ENCODE assay signal across 9 mouse cellular contexts in the genomic region with DNA sequence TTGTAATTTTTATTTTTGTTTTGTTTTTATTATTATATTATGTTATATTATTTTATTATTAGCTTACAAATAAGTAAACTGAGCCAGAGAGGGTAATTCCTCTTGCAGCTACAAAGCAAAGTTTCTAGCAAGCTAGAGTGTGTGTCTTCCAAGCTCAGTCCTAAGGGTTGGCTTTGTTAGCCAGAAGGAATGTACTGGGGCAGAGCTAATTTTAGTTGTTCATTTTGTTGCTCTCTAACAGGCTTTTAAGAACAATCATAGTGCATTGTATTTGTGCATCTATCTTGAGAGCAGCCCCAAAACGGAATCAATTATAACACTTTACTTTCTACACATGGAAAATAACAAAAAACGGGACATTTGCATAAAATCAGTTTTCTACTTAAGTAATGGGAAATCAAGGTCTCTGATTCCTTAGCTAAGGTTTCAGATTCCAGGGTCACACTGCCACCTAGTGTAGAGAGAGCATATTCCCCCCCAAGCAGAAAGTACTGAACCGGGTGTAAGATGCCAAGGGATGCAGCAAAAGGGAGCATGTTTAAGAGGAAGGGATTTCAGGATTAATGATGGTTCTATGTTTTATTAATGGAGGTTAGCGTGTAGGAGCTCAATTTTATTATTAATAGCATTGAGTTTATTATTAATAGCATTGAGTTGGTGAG. TPM values are rescaled to one million over a fixed set of nuclear protein-coding genes. Genes with fewer than 3 reads are reported as not detected.
DNase-seq lines count a peak whose midpoint lies in the region; ATAC-seq and TF ChIP-seq lines count a peak whose summit lies in the region.
"Had no signal": no experiment of that assay in that cellular context is flagged by ENCODE, and none has a peak within 500 bp of the region (broad histone marks: within the 10 kb centered on the region; RNA-seq: fewer than 3 reads in every experiment).

No protein-coding gene starts in this region.

- no peak overlapping the region for H3K4me3 ChIP-seq in gastrocnemius, adult 2 months
- no peak overlapping the region for H3K4me3 ChIP-seq in midbrain, embryonic 11.5 days (ENCODE audit: low read depth, low read length)
- H3K4me3 ChIP-seq: liver, embryonic 13.5 days had no signal

- intact Hi-C loops in gastrocnemius, adult 2 months (cut with DNase I): loop anchor here (5.0 kb wide), 1 partner anchor 349 kb away; no protein-coding TSS in a partner anchor
- intact Hi-C loops in gastrocnemius, postnatal 36 days (cut with DNase I): loop anchor here (10.0 kb wide), 1 partner anchor 337 kb away; no protein-coding TSS in a partner anchor
- intact Hi-C loops in heart, postnatal 14 days (cut with DNase I): loop anchor here (2.0 kb wide), 1 partner anchor 345 kb away; no protein-coding TSS in a partner anchor

- H3K27me3 ChIP-seq in midbrain, embryonic 11.5 days (ENCODE audit: control insufficient read depth, insufficient read depth, low read length): no peaks in the 10 kb centered on the region
- H3K27me3 ChIP-seq: liver, embryonic 13.5 days had no signal

- ATAC-seq in midbrain, embryonic 11.5 days (ENCODE audit: low FRiP score): peak; percentile 73; the same call in 1 of the 2 replicates

- no peaks in the 10 kb centered on the region for H3K4me1 ChIP-seq in midbrain, embryonic 11.5 days (ENCODE audit: control insufficient read depth, insufficient read depth, low read length)
- H3K4me1 ChIP-seq: liver, embryonic 13.5 days had no signal

- H3K9ac ChIP-seq in midbrain, embryonic 11.5 days (ENCODE audit: low read length): no peak overlapping the region
- H3K9ac ChIP-seq: liver, embryonic 13.5 days had no signal

- no peaks in the 10 kb centered on the region for H3K36me3 ChIP-seq in midbrain, embryonic 11.5 days (ENCODE audit: control insufficient read depth, insufficient read depth, low read length)
- H3K36me3 ChIP-seq: liver, embryonic 13.5 days had no signal

- H3K4me2 ChIP-seq in midbrain, embryonic 11.5 days: no peak overlapping the region
- H3K4me2 ChIP-seq: liver, embryonic 13.5 days had no signal

- 4% methylated on average over 4 of the region's 4 CpGs for WGBS in midbrain, embryonic 11.5 days

- peak; percentile 21 for DNase-seq in gastrocnemius, adult 2 months
- DNase-seq in gastrocnemius, postnatal 36 days: no peak
- DNase-seq in MEL-GATA-1-ER (ENCODE audit: extremely low read depth, low read depth): peak; percentile 2
- peak; percentile 58 to 71 for DNase-seq in cerebellum, postnatal 36 days
- peak; percentile 22 to 55 for DNase-seq in heart, postnatal 14 days
- DNase-seq in layer of hippocampus, adult 8-10 months (ENCODE audit: low spot score in 2 of 2): peak; percentile 20 to 51
- peak; percentile 92 for DNase-seq in midbrain, embryonic 11.5 days (ENCODE audit: low spot score, missing footprints)
- DNase-seq in thymus, postnatal 4 days: peak; percentile 25
- DNase-seq: liver, embryonic 13.5 days had no signal

- no peaks in the 10 kb centered on the region for H3K9me3 ChIP-seq in midbrain, embryonic 11.5 days (ENCODE audit: control insufficient read depth, low read length)
- H3K9me3 ChIP-seq: liver, embryonic 13.5 days had no signal

- H3K27ac ChIP-seq in gastrocnemius, adult 2 months: no peak overlapping the region
- H3K27ac ChIP-seq in midbrain, embryonic 11.5 days (ENCODE audit: low read depth, low read length): no peak overlapping the region
- H3K27ac ChIP-seq: liver, embryonic 13.5 days had no signal

- TF ChIP-seq CTCF in gastrocnemius, adult 2 months (IDR thresholded peaks at IDR 0.05): peak; percentile 84

RNA-seq across cellular contexts. Expression of gene Col9a1, which starts 6.1 kb away (rescaled TPM):
- 1 to 10 TPM in 1 of 2 experiments, under 1 TPM in 1; 0.20 to 1.2 TPM for total RNA-seq in gastrocnemius, adult 2 months (2021)
- total RNA-seq in gastrocnemius, postnatal 36 days (2021): under 1 TPM; 0.54 to 0.69 TPM
- under 1 TPM; 0.15 to 0.19 TPM for total RNA-seq in heart, postnatal 14 days (2021)
- total RNA-seq in layer of hippocampus, adult 8-10 months (2022): under 1 TPM; 0.27 to 0.98 (median 0.51) TPM
- 8.6 and 9.0 TPM in 2 replicates for polyA plus RNA-seq in midbrain, embryonic 11.5 days (2014; fragmentation: Nextera tagmentation; extraction: Ambion mirVana)

Comparison
In these comparisons a context has a peak if more than half of its experiments do, and no peak if none do; other contexts are left out.
1. DNase-seq: peak in gastrocnemius, adult 2 months (single experiment), MEL-GATA-1-ER (single experiment), cerebellum, postnatal 36 days (2 of 2), heart, postnatal 14 days (2 of 2), layer of hippocampus, adult 8-10 months (2 of 2), midbrain, embryonic 11.5 days (single experiment) and thymus, postnatal 4 days (single experiment); none in gastrocnemius, postnatal 36 days (0 of 2).